Mouse (Mus musculus) kidney, adult 18-20 months (tissue): Measurements from ENCODE around the gene Ptchd4.

ENCODE experiments used
- DNase-seq: peaks from one replicate; pipeline ENCODE4 v3.0.0; 2021

Ptchd4 gene

DNA sequence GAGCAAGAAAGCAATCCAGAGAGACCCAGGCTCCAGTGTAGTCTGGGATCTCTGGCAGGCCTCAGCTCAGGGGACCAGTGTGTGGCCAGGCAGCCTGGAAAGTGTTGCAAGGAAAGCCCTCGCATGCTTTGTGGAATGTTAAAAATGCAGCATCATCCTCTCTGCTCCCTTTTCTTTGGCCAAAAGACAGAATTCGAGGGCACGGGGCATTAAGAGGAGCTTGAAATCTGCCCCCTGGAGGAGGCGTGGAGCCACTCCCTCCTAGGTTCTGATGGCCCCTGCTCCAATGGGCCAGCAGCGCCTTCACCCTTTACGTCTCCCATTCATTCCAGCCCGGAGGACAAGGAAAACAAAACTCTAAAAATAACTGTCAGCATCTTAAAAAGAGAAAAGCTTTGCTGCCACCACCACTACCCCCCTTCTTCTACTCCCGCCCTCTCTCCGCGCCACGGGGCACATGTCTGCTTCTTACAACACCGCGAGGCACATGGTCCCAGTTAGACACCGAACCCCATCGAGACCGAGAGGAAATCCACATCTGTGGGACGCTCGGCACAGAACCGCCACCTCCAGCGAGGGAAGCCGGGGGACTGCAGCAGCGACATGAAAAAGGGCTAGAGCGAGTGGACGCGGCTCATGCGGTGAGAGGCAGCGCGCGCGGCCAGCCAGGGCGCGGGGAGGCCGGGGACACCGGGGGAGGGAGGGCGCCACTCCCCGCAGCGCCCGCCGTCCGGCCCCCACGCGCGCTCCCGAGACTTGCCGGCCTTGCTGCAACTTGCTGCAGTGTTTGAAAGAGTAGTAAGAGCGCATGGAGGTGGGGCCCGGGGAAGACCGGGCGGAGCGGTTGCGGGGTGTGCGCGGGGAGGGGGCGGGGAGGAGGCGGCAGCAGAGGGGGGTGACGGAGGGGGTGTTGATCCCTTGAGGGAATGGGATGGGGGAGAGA, at the start of gene Ptchd4:
Gene Ptchd4 (plus strand): TSS at position 279 of the 943 bp plus-strand sequence.
- DNase-seq, result no peak

DNA sequence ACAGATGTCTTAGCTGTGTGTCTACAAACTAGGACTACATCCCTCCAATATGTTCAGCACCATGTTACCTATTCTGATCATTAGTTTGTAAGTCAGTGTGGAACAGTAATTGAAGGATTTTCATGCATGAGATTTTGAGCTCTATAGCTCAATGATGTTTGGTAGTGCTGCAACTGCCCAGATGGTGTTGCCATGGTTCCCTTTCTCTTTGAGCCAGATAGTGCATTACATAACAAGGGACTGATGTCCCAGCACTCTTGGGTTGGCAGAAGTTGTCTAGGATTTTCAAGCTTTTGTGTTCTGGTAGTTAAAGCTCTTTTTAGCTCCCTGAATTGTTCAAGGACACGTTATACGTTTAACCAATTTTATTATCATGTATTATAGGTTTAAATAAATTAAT, 38.9 kb upstream of the Ptchd4 start:
- no peak for DNase-seq

DNA sequence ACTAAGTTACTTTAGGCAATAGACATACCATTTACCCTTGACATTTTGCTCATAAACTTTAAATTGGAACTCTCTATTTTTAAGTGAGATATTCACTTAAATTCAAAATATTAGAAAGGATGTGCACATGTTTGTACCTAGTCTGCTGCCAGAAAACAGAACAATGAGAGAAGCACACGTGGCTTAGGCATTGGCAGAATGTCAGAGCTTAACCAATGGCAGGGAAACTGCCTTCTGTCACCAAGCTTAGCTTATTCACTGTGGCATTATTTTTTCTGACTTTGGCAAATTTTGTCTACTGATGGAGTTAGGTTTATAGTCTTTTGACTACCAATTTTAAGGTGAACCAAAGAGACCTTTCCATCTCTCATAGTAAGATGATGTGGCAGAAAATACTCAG, 31.4 kb upstream of the Ptchd4 start:
- DNase-seq, result no peak

DNA sequence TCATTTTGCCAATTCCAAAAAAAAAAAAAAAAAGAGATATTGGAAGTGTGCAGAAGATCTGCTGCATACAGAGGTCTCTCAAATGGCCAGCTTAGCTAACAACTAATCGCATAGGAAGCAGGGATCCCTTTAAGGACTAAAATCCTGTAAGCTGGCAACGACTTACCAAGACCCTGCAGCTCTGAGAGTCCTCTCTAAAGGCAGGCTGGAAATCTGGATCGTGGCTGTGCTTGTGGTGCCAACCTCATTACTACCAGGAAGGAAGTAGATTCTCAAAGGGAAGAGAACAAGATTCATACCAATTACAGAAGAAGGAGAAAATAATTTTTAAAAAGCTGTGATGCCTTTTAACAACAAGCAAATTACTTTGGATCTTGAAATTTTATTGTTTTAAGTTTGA, 29.5 kb upstream of the Ptchd4 start:
- no peak for DNase-seq

DNA sequence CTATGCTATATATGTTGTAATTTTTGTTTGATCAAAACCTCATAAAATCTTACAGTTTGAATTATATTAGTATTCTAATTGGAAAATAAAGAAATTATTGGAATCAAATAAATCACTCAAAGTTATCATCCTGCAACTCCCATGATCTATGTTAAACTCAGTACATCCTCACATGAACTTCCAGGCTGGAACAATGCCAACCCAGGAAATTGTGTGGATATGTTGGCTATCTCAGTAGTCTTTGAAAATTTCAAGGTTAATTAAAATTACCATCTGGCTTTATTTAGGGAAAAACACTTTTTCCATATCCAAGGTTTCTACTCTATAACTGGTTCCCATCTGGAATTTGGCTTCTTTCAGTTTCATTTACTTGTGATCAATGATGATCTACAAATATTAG, 25.4 kb upstream of the Ptchd4 start:
- DNase-seq, result no peak

DNA sequence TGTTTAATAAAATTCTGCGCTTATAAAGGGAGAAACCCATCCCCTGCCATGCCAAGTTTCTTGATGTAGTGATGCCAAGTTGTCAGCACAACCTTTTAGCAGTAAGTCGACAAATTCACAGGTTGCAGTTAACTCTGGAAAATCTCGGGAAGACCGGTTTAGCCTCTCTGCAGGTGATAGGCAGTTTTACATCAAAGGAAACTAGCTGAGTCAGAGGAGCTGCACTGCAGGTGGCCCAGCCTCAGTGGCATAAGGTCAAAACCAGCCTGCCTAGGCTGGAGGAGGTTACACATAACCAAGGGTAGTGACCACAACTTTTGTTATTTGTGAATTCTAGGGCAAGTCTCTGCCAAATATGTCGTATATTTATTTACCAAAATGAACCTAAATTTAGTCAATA, 24.0 kb upstream of the Ptchd4 start:
- no peak for DNase-seq

DNA sequence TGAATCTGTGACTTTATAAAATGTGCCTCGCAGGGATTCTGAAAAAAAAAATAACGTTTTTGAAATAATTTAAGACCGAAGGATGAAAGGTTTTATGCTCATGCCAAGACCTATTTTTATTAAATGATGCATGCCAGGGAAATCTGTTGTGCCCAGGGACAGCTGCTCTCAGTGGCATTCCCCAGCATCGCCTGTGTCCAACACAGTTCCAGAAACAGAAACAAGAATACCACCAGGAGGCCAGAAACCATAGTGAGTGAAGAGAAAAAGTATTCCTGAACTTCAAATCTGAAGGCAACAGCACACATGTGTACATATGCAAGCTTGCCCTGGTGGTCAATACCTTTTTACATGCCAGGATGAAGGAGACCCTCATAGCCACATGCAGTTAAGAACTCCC, 17.8 kb upstream of the Ptchd4 start:
- no peak for DNase-seq

DNA sequence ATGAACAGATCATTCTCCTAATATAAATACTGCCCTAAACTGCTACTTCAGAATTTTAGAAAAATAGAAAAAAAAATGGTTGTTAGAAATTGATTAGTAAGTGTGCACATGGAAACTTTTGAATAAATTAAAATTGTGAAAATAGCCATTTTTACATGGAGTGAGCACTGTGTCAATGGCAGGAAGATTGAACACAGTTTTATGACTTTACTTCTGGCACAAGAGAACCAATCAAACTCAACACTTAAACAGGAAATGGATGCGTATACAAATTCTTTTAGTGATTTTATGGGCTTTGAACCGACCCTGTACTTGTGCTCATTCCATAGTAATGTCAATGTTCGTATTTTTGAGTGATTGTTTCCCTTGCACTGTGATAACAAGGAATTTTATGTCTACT, 16.1 kb upstream of the Ptchd4 start:
- no peak for DNase-seq

DNA sequence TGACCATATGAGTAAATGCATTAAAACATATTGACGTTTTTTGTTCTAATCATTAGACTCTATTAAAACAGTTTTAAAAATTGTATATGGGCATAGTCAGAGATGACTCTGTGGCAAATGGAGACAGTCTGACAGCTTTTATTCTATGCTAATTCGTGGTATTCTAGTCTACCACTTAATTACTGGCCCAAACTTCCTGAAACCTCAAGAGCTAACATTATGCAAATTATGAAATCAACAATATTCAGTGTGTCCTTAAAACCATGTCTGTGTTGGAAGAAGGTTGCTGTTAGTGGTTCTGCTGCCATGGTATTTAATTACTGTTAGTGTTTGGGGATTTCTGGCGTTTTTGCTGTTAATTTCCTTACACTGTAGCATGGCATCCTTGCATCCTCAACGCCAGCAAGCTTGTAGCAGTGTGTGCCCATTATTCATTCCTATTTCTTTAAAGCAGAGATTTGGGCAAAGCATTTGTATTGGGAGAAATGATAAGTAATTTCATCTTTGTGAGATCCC, 12.6 kb upstream of the Ptchd4 start:
- no peak for DNase-seq

DNA sequence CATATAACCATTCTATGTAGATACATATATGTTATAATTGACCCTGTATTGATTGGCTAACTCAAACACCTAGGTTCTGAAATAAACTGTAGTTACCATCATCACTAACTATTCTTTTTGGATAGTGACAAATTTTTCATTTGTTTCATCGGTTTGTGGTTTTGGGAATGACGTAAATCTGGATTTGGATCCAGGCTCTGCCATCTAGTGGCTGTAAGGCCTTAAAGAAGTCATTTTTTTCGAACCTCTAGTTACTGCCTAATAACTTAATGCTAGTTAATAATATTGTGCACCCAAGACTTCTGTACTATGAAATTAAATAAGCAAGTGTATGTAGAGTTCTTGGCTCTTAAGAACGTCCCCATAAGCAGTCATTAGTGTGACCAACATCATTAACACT, 11.5 kb upstream of the Ptchd4 start:
- DNase-seq, result no peak

DNA sequence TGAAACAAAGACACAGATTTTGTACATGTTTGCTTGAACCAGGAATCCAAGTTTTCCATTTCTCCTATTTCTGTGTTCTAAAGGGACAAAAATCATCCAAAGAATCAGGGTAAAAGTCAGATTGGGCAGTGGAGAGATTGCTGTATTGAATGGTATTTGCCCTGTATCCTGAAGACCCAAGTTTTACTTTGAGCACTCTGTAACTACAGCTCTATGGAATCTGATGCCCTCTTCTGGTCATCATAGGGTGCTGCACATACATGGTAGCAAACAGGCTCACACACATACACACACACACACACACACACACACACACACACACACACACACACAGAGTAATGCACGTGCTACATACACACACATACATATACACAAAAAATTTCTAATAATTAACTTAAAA, 8.7 kb upstream of the Ptchd4 start:
- no peak for DNase-seq

DNA sequence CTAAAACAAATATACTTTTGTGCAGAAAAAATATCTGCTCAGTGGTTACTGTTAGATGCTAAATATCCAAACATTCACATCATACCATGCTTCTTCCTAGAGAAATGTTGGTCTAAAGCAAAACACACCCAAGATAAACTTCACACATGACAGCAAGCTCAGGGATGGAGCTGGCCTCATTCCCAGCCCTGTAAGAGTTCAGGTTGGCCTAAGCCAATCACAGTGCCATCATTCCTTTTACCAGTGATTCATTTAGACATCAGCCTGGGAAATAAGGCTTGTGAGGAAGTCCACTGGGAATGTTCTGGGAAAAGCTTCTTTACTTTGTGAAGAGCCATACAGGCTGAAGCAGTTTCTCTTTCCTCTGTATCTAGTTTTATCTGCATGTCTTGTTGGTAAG, 5.6 kb upstream of the Ptchd4 start:
- DNase-seq, result no peak

DNA sequence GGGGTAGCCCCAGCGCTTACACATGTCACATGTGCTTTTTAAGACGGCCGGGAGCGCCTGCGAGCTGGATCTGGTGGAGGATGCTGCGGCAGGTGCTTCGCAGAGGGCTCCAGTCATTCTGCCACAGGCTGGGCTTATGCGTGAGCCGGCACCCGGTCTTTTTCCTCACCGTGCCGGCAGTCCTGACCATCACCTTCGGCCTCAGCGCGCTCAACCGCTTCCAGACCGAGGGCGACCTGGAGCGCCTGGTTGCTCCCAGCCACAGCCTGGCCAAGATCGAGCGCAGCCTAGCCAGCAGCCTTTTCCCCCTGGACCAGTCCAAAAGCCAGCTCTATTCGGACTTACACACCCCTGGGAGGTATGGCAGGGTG, 850 bp downstream of the Ptchd4 start:
- no peak for DNase-seq

DNA sequence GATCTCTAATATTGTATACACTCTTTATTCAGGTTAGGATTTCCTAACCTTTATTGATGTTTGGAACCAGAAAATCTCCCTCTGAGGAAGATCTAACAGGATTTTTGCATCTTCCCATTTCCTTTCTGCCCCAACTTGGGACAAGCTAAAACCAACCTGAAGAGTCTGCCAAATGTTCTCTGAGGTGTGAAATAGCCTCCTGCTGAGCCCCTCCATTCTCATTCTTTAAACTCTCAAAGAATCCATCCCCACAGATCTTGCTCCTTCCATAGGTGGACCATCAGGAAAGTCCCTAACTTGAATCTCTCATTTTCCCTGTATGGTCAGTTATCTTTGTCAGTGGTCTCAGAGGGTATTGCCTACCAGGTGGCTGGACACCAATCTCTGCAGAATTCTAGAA, 20.0 kb downstream of the Ptchd4 start:
- DNase-seq, result no peak

DNA sequence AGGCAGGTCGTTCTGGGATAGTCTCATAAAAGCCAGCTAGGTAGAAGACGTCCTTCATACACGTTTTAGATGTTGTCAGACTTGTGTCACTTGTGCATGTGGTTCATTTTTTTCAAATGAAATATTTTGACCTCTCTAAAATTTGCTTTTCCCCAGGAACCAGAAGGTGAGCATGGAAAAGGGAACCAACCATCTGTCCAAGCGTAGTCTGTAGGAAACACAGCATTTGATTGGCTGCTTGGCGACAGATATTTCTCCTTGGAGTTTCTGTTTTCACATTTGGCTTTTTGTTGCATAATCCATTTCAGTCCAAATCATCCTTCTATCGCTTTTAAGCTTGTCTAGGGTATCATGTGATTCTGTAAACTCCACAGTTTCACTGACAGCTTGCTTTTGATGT, 20.8 kb downstream of the Ptchd4 start:
- no peak for DNase-seq

DNA sequence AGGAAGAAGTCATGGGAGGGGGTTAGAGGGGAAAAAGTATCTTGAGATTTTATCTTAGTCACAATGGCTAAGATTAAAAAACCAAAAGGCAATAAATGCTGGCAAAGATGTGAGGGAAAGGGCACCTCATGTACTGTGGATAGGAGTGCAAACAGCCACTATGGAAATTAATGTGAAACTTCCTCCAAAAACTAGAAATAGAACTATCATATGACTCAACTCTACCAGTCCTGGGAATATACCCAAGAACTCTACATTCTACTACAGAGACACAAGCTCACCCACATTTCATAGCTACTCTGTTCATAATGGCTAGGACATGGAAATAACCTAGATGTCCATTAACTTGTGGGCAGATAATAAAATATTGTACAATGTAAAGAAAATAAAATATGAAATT, 30.3 kb downstream of the Ptchd4 start:
- DNase-seq, result no peak

DNA sequence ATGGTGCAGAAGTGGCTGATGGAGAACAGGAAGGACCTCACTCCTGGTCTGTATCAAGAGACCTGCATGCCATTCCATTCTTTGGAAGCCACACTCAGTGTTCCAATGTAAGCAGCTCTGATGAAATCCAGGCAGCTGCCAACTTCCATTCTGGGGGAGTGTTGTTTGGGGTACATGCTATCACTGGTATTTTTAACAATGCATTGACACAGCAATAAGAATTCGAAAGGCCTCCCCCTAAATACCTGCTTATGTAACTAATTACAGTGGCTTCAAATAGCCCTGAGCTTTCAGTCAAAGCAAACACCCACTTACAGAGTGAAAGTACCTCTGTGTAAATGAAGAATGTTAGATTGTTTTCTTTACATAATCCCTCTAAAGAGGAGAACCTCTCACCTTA, 42.7 kb downstream of the Ptchd4 start:
- no peak for DNase-seq

DNA sequence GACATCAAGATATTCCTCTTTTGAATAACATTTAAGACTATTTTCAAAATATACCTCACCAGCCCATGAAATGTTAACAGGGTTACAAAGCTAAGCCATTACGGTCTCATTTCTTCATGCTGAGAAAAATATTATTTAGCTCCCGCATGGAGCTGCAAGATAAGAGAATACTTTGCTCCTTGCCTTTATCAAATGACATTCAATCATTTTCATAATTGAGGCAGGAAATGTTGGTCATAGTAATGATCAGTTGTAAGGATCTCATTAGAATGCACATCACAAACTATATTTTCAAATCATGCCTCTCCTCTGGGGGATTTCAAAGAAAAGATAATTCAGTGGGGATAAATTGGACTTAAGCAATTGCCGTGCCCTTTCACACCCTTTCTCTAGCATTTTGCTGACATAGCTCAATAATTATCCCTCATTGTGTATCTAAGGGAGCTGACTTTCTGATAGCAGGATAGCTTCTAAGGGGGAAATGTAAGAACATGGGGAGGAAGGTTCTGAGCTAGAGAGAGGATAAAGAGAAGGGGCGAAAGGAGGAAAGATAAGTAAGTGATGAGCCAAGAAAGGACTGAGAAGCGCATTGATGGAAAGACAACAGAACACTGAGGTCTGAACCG, 47.5 kb downstream of the Ptchd4 start:
- no peak for DNase-seq

DNA sequence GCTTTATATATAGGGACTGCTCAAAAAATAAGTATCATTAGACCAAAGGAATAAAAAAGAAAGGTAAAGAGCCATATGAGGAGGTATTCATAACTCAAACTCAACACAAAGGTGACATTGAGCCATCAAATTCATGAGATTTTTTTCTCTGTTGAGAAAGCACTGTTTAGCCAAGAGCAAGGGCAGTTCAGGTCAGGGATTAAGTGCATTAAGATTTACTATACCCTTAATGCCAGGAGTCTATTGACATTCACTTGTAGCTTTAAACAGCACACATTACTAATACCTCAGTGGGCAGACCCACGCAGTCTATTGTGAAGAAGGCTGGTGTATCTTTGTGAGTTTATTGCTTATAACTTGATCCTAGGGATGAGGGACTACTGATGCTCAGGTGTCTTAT, 49.0 kb downstream of the Ptchd4 start:
- no peak for DNase-seq

DNA sequence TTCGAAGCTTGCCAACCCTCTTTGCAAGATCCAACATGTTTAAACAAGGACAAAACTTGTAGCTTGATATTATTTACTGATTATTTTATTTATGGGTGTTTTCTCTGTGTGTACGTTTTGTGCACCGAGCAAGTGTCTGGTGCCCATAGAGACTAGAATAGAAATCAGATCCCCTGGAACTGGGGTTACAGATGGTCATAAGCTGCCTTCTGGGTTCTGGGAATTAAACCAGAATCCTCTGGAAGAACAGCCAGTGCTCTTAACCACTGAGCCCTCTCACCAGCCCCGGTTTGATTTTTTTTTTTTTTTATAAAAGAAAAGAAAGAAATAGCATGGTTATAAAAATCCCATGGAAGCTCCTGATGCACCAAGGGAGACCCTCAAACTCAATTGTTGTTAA, 59.1 kb downstream of the Ptchd4 start:
- no peak for DNase-seq

DNA sequence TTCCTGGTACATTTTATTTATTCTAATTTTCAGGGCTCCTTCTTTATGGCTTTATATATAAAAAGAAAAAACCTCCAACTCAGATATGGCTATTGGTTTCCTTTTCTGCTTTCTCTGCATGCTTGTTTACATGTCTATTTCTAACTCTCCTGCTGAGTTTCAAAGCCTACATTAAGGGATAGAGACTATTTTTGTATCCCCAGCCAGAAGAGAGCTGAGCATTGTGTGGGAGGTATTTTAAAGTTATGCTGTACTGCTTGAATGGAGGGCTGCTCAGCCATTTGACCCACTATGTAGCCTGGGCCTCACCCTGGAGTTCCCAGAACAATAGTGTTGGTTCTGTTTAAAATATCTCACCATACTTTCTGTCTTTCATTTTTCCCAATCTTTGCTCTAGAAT, 77.3 kb downstream of the Ptchd4 start:
- DNase-seq, result no peak

DNA sequence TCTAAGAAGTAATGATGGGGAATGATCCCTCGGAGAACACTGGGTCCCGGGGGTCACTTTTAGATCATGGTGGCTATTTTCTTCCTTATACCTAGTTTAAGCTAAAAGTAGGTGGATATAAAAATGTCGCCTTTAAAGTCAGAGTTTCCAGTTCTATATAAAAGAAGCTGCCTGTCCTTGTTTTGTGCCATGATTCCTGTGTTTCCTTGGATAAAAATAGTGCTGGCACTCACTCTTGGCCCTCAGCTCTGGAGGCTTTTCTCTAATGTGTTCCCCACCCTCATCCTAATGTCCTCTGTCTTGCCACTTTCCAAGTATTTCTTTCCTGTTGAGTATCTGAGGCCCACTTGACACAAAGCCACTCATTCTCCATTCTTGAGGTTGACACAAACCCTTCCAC, 79.6 kb downstream of the Ptchd4 start:
- no peak for DNase-seq

DNA sequence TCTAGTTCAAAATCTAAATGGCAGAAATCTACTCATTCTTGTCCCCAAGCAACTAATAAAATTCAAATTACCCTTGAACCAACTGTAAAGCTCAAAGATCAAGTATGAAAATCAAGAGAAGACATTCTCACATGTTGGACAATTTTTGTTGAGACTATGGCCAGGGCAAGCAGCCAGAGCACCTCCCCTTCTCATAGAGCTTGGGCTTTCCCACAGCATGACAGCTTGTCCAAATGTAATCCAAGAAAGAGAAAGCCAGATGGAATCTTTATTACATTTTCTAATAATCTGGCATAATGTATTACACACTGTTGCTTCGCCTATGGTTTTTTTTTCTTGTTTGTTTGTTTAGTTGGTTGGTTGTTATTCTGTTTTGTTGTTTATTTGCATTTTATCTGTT, 102.7 kb downstream of the Ptchd4 start:
- DNase-seq, result no peak

DNA sequence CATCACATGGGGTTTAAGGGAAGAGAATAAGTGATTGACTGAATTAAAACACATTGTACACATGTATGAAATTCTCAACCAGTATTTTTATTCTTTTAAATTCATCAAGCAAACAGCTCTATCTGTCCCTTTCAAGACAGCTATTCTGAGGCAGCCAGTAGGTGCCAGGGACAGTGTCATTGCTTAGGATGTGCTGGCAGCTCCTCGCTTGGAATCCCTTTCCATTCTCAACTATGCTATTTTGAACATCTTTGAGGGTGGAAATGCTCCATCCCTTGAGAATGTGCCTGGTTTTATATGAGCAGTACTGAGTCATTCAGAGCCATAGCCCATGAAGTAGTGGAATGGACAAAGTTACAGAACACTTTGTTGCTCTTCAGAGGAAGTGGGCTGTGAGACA, 112.2 kb downstream of the Ptchd4 start:
- no peak for DNase-seq

DNA sequence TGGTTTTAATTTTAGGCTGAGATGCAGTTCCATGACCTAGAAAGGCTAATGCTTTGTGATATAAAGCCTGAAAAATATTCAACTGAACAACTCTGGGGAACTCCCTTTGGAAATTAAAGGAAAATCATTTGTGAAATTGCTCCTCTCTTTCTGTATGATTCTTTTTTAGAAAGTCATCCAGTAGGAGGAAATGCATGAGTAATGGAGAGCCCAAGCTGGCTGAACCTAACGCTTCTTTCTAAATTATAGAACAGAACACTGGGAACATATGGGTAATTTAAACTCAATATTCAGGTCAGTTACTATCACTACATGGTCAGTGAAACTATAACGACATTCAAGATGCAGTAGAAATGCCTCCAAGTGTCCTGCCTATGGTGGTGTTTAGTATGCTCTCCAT, 114.6 kb downstream of the Ptchd4 start:
- no peak for DNase-seq
